Mouse (Mus musculus) kidney, embryonic 14.5 days (tissue): Measurements from ENCODE around the gene Atp4b. TPM values are rescaled to one million over a fixed set of nuclear protein-coding genes. Genes with fewer than 3 reads are reported as not detected.

ENCODE experiments used
- ATAC-seq: fragments of 200-750 bp; cut with Nextera tagmentation; 2 replicates; pipeline ENCODE4 v1.8.0; 2017; ENCODE audit warnings: moderate number of reproducible peaks, mild to moderate bottlenecking, moderate TSS enrichment, moderate library complexity; ENCODE audit not compliant: low FRiP score, low TSS enrichment
- H3K27ac ChIP-seq: fragments of 300-500 bp; sonication (generic); 2 replicates; pipeline ENCODE4 v1.5.1; 2014; ENCODE audit warnings: low read depth, mild to moderate bottlenecking, low read length, moderate library complexity, mixed read lengths
- H3K27me3 ChIP-seq: fragments of 300-500 bp; sonication (generic); 2 replicates; pipeline ENCODE4 v1.6.1; 2014; ENCODE audit warnings: mild to moderate bottlenecking, low read length; ENCODE audit not compliant: control insufficient read depth, insufficient read depth
- H3K36me3 ChIP-seq: fragments of 300-500 bp; sonication (generic); 2 replicates; pipeline ENCODE4 v1.6.1; 2014; ENCODE audit warnings: low read length, mixed read lengths; ENCODE audit not compliant: control insufficient read depth, insufficient read depth
- H3K4me1 ChIP-seq: fragments of 300-500 bp; sonication (generic); 2 replicates; pipeline ENCODE4 v1.6.1; 2014; ENCODE audit warnings: low read length, mixed read lengths; ENCODE audit not compliant: control insufficient read depth, insufficient read depth
- H3K4me2 ChIP-seq: fragments of 300-500 bp; sonication (generic); replicated peaks from 2 replicates; pipeline ENCODE4 v1.6.1; 2014; ENCODE audit warnings: low read depth, mild to moderate bottlenecking, low read length
- H3K4me3 ChIP-seq: fragments of 300-500 bp; sonication (generic); 2 replicates; pipeline ENCODE4 v1.5.1; 2014; ENCODE audit warnings: mild to moderate bottlenecking, low read length
- H3K9ac ChIP-seq: fragments of 300-500 bp; sonication (generic); 2 replicates; pipeline ENCODE4 v1.6.1; 2014; ENCODE audit warnings: low read depth, mild to moderate bottlenecking, low read length, moderate library complexity
- H3K9me3 ChIP-seq: fragments of 300-500 bp; sonication (generic); 2 replicates; pipeline ENCODE4 v1.6.1; 2016; ENCODE audit warnings: low read length; ENCODE audit not compliant: control insufficient read depth
- WGBS: fragments of 180-500 bp; shearing (Covaris S2); extraction: QIAGEN DNeasy Blood & Tissue Kit; methylation state at CpG from one replicate; pipeline ENCODE4 v1.1.7; 2014; 5-methylcytosine and 5-hydroxymethylcytosine counted together
- polyA plus RNA-seq: library from polyadenylated mRNA; unstranded; fragments of >200 nt; fragmentation: Nextera tagmentation; extraction: Ambion mirVana; gene quantifications from 2 replicates; pipeline ENCODE4 v1.2.1, GENCODE M21; 2014

Atp4b gene
- polyA plus RNA-seq, 1 experiment from 2014 or later, result not detected

GRCm38 (mm10) chr8:13403517-13403916 is 6.9 kb upstream of the Atp4b start:
- H3K27me3 ChIP-seq, result no peaks in the 10 kb centered on the region
- no peak overlapping the region for H3K27ac ChIP-seq
- no peak overlapping the region for H3K4me2 ChIP-seq
- no peaks in the 10 kb centered on the region for H3K9me3 ChIP-seq
- no peaks in the 10 kb centered on the region for H3K36me3 ChIP-seq
- no peak for ATAC-seq
- H3K4me3 ChIP-seq, result no peak overlapping the region
- no peaks in the 10 kb centered on the region for H3K4me1 ChIP-seq
- WGBS, result 65% methylated on average over 6 of the region's 6 CpGs
- no peak overlapping the region for H3K9ac ChIP-seq

- no peaks in the 10 kb centered on the region for H3K27me3 ChIP-seq
- H3K4me2 ChIP-seq, result no peak overlapping the region
- H3K9ac ChIP-seq, result no peak overlapping the region
- no peak for ATAC-seq
- no peak overlapping the region for H3K27ac ChIP-seq
- no peaks in the 10 kb centered on the region for H3K9me3 ChIP-seq
- no peaks in the 10 kb centered on the region for H3K4me1 ChIP-seq
- no peak overlapping the region for H3K4me3 ChIP-seq
- WGBS, result 96% methylated on average over 7 of the region's 7 CpGs
- H3K36me3 ChIP-seq, result no peaks in the 10 kb centered on the region
These were observed 2.8 kb downstream of the Atp4b start for GRCm38 (mm10) chr8:13393869-13394268.

- Histone ChIP-seq H3K9me3 (no peaks in the 10 kb centered on the region), H3K4me3 (no peak overlapping the region), H3K27me3 (no peaks in the 10 kb centered on the region), H3K4me1 (no peaks in the 10 kb centered on the region), H3K36me3 (no peaks in the 10 kb centered on the region), H3K4me2 (no peak overlapping the region), H3K9ac (no peak overlapping the region), H3K27ac (no peak overlapping the region)
- 77% methylated on average over 2 of the region's 2 CpGs for WGBS
- ATAC-seq, result no peak
These were observed 7.9 kb downstream of the Atp4b start for GRCm38 (mm10) chr8:13388744-13389143.

- Histone ChIP-seq H3K36me3 (no peaks in the 10 kb centered on the region), H3K4me2 (no peak overlapping the region), H3K4me1 (no peaks in the 10 kb centered on the region), H3K9ac (no peak overlapping the region), H3K4me3 (no peak overlapping the region), H3K27ac (no peak overlapping the region), H3K27me3 (no peaks in the 10 kb centered on the region), H3K9me3 (no peaks in the 10 kb centered on the region)
- no peak for ATAC-seq
- WGBS, result 83% methylated on average over 8 of the region's 8 CpGs
These were observed 8.9 kb downstream of the Atp4b start for GRCm38 (mm10) chr8:13387728-13388127.

GRCm38 (mm10) chr8:13386366-13386765 is 10.3 kb downstream of the Atp4b start:
- H3K4me3 ChIP-seq, result no peak overlapping the region
- H3K36me3 ChIP-seq, result no peaks in the 10 kb centered on the region
- H3K4me2 ChIP-seq, result no peak overlapping the region
- no peak overlapping the region for H3K27ac ChIP-seq
- ATAC-seq, result peak; percentile 66; the same call in 1 of the 2 replicates
- H3K9me3 ChIP-seq, result no peaks in the 10 kb centered on the region
- H3K9ac ChIP-seq, result no peak overlapping the region
- no peaks in the 10 kb centered on the region for H3K27me3 ChIP-seq
- no peaks in the 10 kb centered on the region for H3K4me1 ChIP-seq
- 46% methylated on average over 13 of the region's 13 CpGs for WGBS

GRCm38 (mm10) chr8:13382999-13383398 is 13.6 kb downstream of the Atp4b start:
- H3K9ac ChIP-seq, result no peak overlapping the region
- H3K9me3 ChIP-seq, result no peaks in the 10 kb centered on the region
- WGBS, result 89% methylated on average over 4 of the region's 4 CpGs

GRCm38 (mm10) chr8:13382536-13382935 is 14.1 kb downstream of the Atp4b start:
- H3K9ac ChIP-seq, result no peak overlapping the region
- H3K9me3 ChIP-seq, result no peaks in the 10 kb centered on the region
- no peaks in the 10 kb centered on the region for H3K4me1 ChIP-seq
- no peak overlapping the region for H3K4me2 ChIP-seq
- WGBS, result 83% methylated on average over 3 of the region's 3 CpGs
- peaks cover 18% of the 10 kb centered on the region for H3K36me3 ChIP-seq
- H3K4me3 ChIP-seq, result no peak overlapping the region
- H3K27ac ChIP-seq, result no peak overlapping the region
- no peaks in the 10 kb centered on the region for H3K27me3 ChIP-seq
- no peak for ATAC-seq

More at GRCm38 (mm10) chr8:13382999-13383398, 13.6 kb downstream of the Atp4b start:
- no peak overlapping the region for H3K4me3 ChIP-seq
- no peak overlapping the region for H3K27ac ChIP-seq
- H3K27me3 ChIP-seq, result no peaks in the 10 kb centered on the region
- no peaks in the 10 kb centered on the region for H3K4me1 ChIP-seq
- H3K4me2 ChIP-seq, result no peak overlapping the region
- peaks cover 18% of the 10 kb centered on the region for H3K36me3 ChIP-seq
- ATAC-seq, result no peak

- Histone ChIP-seq H3K36me3 (peaks cover 24% of the 10 kb centered on the region), H3K4me2 (no peak overlapping the region), H3K4me1 (no peaks in the 10 kb centered on the region), H3K27ac (no peak overlapping the region), H3K9me3 (no peaks in the 10 kb centered on the region), H3K27me3 (no peaks in the 10 kb centered on the region), H3K9ac (no peak overlapping the region), H3K4me3 (no peak overlapping the region)
- 83% methylated on average over 7 of the region's 7 CpGs for WGBS
- ATAC-seq, result no peak
These were observed 15.0 kb downstream of the Atp4b start for GRCm38 (mm10) chr8:13381630-13382029.

- no peak overlapping the region for H3K4me2 ChIP-seq
- peaks cover 86% of the 10 kb centered on the region for H3K36me3 ChIP-seq
- 91% methylated on average over 8 of the region's 8 CpGs for WGBS
These were observed 23.4 kb downstream of the Atp4b start for GRCm38 (mm10) chr8:13373151-13373662.

More at GRCm38 (mm10) chr8:13373151-13373662, 23.4 kb downstream of the Atp4b start:
- ATAC-seq, result no peak
- H3K9me3 ChIP-seq, result no peaks in the 10 kb centered on the region
- no peaks in the 10 kb centered on the region for H3K4me1 ChIP-seq
- H3K9ac ChIP-seq, result no peak overlapping the region
- no peak overlapping the region for H3K4me3 ChIP-seq
- no peak overlapping the region for H3K27ac ChIP-seq
- H3K27me3 ChIP-seq, result no peaks in the 10 kb centered on the region
